Mouse (Mus musculus) erythroblast, embryonic 14.5 days (primary cell): Measurements from ENCODE around the gene Frmd6. TPM values are rescaled to one million over a fixed set of nuclear protein-coding genes. Genes with fewer than 3 reads are reported as not detected.

ENCODE experiments used
- H3K27me3 ChIP-seq: 2 replicates; pipeline ENCODE4 v1.6.1; 2012; ENCODE audit warnings: inconsistent platforms; ENCODE audit not compliant: control insufficient read depth
- H3K36me3 ChIP-seq: 2 replicates; pipeline ENCODE4 v1.6.1; 2012; ENCODE audit warnings: mild to moderate bottlenecking, inconsistent platforms; ENCODE audit not compliant: control insufficient read depth
- H3K4me1 ChIP-seq: 2 replicates; pipeline ENCODE4 v1.6.1; 2012; ENCODE audit warnings: inconsistent platforms; ENCODE audit not compliant: control insufficient read depth
- H3K4me3 ChIP-seq: replicated peaks from 2 replicates; pipeline ENCODE3; 2012; ENCODE audit warnings: moderate library complexity, mild to moderate bottlenecking, inconsistent platforms
- H3K9me3 ChIP-seq: 2 replicates; pipeline ENCODE4 v1.6.1; 2012; ENCODE audit warnings: low read length, inconsistent platforms, mixed read lengths; ENCODE audit not compliant: control insufficient read depth
- GATA1 ChIP-seq: IDR thresholded peaks from 2 replicates; pipeline ENCODE4 v1.6.1; 2012; ENCODE audit warnings: low read length, inconsistent platforms, mixed read lengths
- TAL1 ChIP-seq: IDR thresholded peaks from 3 replicates; pipeline ENCODE4 v1.6.1; 2012; ENCODE audit warnings: low read length, inconsistent platforms, mixed read lengths
- polyA plus RNA-seq: library from polyadenylated mRNA; stranded (reverse); fragments of >175 nt; gene quantifications from 2 replicates; pipeline ENCODE4 v1.2.3, GENCODE M21; 2012

Frmd6 gene
- polyA plus RNA-seq, 1 experiment, result 0.01 TPM

DNA sequence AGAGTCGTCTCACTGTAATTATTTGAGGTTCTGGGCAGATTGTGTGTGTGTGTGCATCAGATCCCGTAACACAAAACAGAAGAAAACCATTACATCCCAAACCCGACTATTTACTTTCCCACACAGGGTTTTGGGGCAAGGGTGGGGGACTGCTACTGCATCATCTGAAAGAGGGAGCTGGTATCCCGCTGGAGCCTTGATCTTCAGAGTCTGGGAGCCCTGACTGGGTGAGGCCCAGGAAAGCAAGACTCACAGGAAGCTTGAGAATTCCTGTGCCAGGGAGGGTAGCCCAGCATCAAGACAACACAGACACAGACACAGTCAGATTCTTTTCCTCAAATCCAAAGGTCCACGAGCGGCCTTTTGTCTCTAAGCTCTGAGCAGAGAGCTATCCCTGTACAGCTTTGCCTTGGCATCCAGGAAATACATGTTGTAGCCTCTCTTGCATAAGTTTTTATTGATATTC, 41.0 kb upstream of the Frmd6 start:
- Histone ChIP-seq H3K4me1 (no peaks in the 10 kb centered on the region), H3K27me3 (peaks cover 10% of the 10 kb centered on the region), H3K36me3 (no peaks in the 10 kb centered on the region), H3K4me3 (no peak overlapping the region), H3K9me3 (no peaks in the 10 kb centered on the region)
- TF ChIP-seq GATA1 (no peak), TAL1 (no peak)

GRCm38 (mm10) chr12:70789341-70789740, 36.0 kb upstream of the Frmd6 start:
- Histone ChIP-seq H3K4me1 (no peaks in the 10 kb centered on the region), H3K27me3 (peaks cover under 1% of the 10 kb centered on the region), H3K4me3 (no peak overlapping the region), H3K9me3 (no peaks in the 10 kb centered on the region), H3K36me3 (no peaks in the 10 kb centered on the region)
- TF ChIP-seq GATA1 (no peak), TAL1 (no peak)

- H3K4me3 ChIP-seq, result no peak overlapping the region
- H3K36me3 ChIP-seq, result no peaks in the 10 kb centered on the region
- H3K27me3 ChIP-seq, result no peaks in the 10 kb centered on the region
- H3K9me3 ChIP-seq, result no peaks in the 10 kb centered on the region
- no peaks in the 10 kb centered on the region for H3K4me1 ChIP-seq
- TF ChIP-seq GATA1 (no peak), TAL1 (no peak)
Measured at GRCm38 (mm10) chr12:70793291-70793690, 32.0 kb upstream of the Frmd6 start.

DNA sequence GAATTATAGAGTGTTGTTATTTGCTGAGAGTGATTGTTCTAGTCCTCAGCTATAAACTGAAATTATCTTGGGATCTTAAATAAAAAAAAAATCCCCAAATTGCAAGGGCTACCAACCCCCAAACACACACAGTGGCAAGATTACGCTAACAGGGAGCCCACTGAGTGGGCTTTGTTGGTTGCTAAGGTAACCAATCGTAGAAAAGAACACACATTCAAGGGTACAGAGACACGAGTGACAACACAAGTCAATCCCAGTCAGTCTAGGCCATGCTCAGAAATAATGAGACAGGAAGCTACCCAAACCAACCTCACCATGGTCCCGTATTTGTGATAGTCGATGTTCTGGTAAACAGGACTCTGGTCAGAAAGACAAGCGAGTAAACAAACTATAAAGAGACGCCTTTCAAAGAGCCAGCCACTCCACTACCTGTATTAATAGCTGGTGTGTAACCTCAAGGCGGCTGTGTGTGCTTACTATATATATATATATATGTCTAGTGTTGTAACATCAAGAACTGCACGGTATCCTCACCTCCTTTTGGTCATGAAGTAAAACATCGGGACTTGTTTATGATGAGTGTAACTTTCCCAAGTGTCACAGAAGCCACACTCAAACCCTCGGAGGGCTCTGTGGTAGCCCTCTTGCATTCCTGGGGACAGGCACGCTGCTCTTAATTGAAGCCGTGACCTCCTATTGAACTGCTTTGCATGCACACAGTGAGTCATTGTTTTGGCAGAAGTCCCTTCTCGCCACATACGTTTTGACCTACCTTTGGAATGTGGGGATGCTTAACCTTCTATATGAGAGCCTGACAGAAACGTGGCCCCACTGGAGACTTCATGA, 30.5 kb upstream of the Frmd6 start:
- TF ChIP-seq TAL1, result no peak
- no peak for TF ChIP-seq GATA1
- Histone ChIP-seq H3K4me3 (no peak overlapping the region), H3K36me3 (no peaks in the 10 kb centered on the region), H3K27me3 (no peaks in the 10 kb centered on the region), H3K4me1 (no peaks in the 10 kb centered on the region), H3K9me3 (no peaks in the 10 kb centered on the region)

DNA sequence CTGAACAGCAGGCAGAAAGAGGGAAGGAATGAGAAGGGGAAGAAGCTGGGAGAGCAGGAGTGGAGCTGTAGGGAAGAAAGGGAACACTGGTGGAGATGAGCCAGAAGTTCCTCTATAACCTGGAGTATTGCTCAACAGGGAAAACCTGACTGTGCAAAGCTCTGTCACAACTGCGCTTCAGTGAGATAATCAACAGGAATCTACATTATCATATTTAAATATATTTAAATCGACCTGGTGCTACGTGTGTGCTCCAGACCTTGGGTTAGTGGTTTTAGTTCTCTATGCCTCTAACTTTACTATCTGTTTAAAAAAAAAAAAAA, 30.0 kb upstream of the Frmd6 start:
- Histone ChIP-seq H3K27me3 (no peaks in the 10 kb centered on the region), H3K36me3 (no peaks in the 10 kb centered on the region), H3K4me1 (no peaks in the 10 kb centered on the region), H3K4me3 (no peak overlapping the region), H3K9me3 (no peaks in the 10 kb centered on the region)
- TF ChIP-seq GATA1, result no peak
- no peak for TF ChIP-seq TAL1

DNA sequence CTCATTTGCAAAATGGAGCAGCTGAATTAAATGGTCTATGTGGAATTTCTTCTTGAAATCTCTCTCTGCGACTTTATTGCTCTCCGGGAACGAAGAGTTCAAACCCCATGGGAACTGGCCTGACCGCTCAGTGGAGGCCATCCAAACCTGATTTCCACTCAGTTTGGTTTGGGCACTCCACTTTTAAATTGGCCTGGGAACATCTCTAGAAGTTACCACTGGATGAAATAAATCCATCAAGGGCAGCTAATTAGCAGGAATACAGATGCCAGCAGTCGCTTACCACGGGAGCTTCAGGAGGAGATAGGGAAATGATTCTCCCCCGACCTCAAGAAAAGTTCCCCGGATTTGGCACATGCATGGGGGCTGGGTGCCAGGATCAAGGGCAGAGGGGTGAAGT, 26.8 kb upstream of the Frmd6 start:
- H3K9me3 ChIP-seq, result no peaks in the 10 kb centered on the region
- H3K4me3 ChIP-seq, result no peak overlapping the region
- TF ChIP-seq GATA1 (no peak), TAL1 (no peak)
- H3K27me3 ChIP-seq, result no peaks in the 10 kb centered on the region
- H3K36me3 ChIP-seq, result no peaks in the 10 kb centered on the region
- H3K4me1 ChIP-seq, result no peaks in the 10 kb centered on the region

DNA sequence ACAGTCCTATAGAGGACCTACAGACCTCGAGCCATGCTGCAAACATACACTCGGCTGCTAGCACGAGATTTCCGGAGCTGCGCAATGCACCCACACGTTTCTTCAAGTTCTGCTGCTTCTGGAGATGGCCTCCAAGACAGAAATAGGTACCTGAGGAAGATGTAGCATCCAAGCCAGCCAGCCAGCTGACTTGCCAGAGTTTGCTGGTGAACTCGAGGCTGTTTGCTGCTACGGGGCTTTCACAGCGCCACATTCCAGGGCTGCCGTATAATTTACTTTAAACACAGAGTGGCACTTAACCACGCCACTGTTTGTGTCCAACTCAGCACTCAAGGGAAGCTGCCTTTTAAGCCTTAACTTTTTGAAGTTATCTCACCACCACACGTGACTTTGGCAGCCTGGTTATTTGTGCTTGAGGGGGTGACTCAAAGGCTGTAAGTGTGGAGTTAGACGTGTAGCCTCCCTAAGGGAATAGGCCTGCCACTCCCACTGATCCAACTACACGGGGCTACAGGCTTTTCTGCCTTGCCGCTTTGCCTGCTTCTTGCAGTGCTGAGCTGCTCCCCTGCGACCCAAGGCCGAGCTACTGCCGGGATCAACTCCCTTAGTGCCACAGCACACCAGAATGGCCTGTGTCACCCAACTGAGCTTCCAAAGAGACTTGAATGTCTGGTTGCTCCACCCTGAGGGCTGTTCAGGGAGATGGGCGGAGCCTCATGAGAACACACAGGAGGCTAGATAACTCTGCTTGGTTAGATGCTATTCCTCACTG, 25.9 kb upstream of the Frmd6 start:
- no peak for TF ChIP-seq TAL1
- H3K4me1 ChIP-seq, result no peaks in the 10 kb centered on the region
- no peaks in the 10 kb centered on the region for H3K9me3 ChIP-seq
- H3K27me3 ChIP-seq, result no peaks in the 10 kb centered on the region
- H3K36me3 ChIP-seq, result no peaks in the 10 kb centered on the region
- H3K4me3 ChIP-seq, result no peak overlapping the region

DNA sequence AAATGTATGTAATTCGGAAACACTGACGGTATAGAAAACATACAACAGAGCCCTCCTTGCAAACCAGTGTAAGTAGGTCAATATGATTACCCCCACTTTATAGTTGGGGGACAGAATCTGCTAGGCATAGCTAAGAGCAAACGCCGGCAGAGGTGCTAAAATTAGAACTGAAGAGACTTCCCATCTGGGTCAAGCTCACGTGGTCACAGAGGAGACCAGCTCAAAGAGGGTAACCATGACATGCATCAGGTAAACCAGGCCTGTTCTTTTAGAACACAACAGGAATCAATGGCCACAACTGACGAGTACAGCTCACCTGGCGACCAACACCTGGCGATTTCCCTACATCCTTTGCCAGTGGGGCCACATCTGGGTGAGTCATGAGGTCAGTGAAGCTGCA, 25.2 kb upstream of the Frmd6 start:
- H3K4me3 ChIP-seq, result no peak overlapping the region
- H3K27me3 ChIP-seq, result no peaks in the 10 kb centered on the region
- TF ChIP-seq TAL1 (no peak), GATA1 (no peak)
- H3K4me1 ChIP-seq, result no peaks in the 10 kb centered on the region
- no peaks in the 10 kb centered on the region for H3K36me3 ChIP-seq
- H3K9me3 ChIP-seq, result no peaks in the 10 kb centered on the region

DNA sequence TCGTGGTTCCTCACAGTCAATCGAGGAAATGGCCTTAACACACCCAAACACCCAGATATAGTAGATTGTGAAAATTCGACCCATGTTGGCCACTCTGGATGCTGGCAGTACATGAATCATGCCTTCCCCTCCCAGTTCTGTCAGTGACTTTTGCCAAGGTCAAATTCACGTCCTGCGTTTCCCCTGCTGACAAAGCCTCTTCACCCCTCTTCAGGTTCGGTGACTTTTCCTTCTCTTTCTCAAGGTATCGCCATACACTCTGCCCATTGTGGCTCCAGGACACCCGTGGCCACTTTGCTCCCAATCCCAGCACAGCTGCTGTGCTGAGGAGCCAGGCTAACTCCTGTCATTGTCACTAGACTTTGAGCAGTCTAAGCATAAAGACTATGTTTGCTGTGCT, 24.0 kb upstream of the Frmd6 start:
- H3K9me3 ChIP-seq, result no peaks in the 10 kb centered on the region
- H3K36me3 ChIP-seq, result no peaks in the 10 kb centered on the region
- H3K4me1 ChIP-seq, result no peaks in the 10 kb centered on the region
- no peak overlapping the region for H3K4me3 ChIP-seq
- TF ChIP-seq GATA1, result no peak
- TF ChIP-seq TAL1, result no peak
- H3K27me3 ChIP-seq, result no peaks in the 10 kb centered on the region
